Comparison of ENCODE assay signal across 8 mouse cellular contexts in genomic region chr5:74194841-74195613, GRCm38 (mm10). TPM values are rescaled to one million over a fixed set of nuclear protein-coding genes. Genes with fewer than 3 reads are reported as not detected.
DNase-seq lines count a peak whose midpoint lies in the region; ATAC-seq lines count a peak whose summit lies in the region.

Gene Rasl11b, plus strand, starts transcription at chr5:74195286.

- ATAC-seq in frontal cortex, adult (ENCODE audit: low TSS enrichment): peak; percentile 75
- ATAC-seq in hematopoietic stem cell, adult 5-6 weeks (replicated peaks in 1 of 2; ENCODE audit: insufficient read depth in 1 of 2, low FRiP score in 2 of 2, low TSS enrichment in 1 of 2, low read depth in 1 of 2, poor library complexity in 2 of 2, severe bottlenecking in 2 of 2): peak; percentile 86 to 91
- ATAC-seq in lung, embryonic 15.5 days (ENCODE audit: borderline replicate concordance, extremely low read depth, low FRiP score, low TSS enrichment): peak; percentile 92

- H3K4me2 ChIP-seq in lung, embryonic 15.5 days: peak within 1 kb of the TSS; percentile 97

- no peaks in the 10 kb centered on the region for H3K27me3 ChIP-seq in lung, embryonic 15.5 days

- peaks cover 64% of the 10 kb centered on the region for H3K4me1 ChIP-seq in lung, embryonic 15.5 days

- peak within 1 kb of the TSS; percentile 100 for H3K9ac ChIP-seq in lung, embryonic 15.5 days

- peak; percentile 95 for DNase-seq in Muller cell, postnatal 12 days (ENCODE audit: inconsistent ontology term)
- peak; percentile 93 for DNase-seq in cerebellum, adult 8-10 months
- DNase-seq in layer of hippocampus, adult 9-10 months (ENCODE audit: low spot score): peak; percentile 78
- DNase-seq in ovary, postnatal 14 days (ENCODE audit: low spot score): peak; percentile 92
- DNase-seq in thymus, postnatal 14 days: peak; percentile 98

- WGBS in lung, embryonic 15.5 days: under 1% methylated on average over 82 of the region's 82 CpGs

- peaks cover 23% of the 10 kb centered on the region; the same call in 1 of the 2 replicates for H3K36me3 ChIP-seq in lung, embryonic 15.5 days

- H3K27ac ChIP-seq in lung, embryonic 15.5 days: peak within 1 kb of the TSS; percentile 92

- peak within 1 kb of the TSS; percentile 97 for H3K4me3 ChIP-seq in lung, embryonic 15.5 days

- no peaks in the 10 kb centered on the region for H3K9me3 ChIP-seq in lung, embryonic 15.5 days

RNA-seq across cellular contexts. Expression of gene Rasl11b, which starts in this region (rescaled TPM):
- total RNA-seq in hematopoietic stem cell, adult 5-6 weeks (2017): 0.40 and 1.0 TPM in 2 replicates
- 150 and 154 TPM in 2 replicates for polyA plus RNA-seq in lung, embryonic 15.5 days (2015; fragmentation: Nextera tagmentation; extraction: Ambion mirVana)

Comparison
In these comparisons a context has a peak if more than half of its experiments do, and no peak if none do; other contexts are left out.
1. Peak in every context shown above with its lines: DNase-seq, ATAC-seq, H3K4me3 ChIP-seq and H3K27ac ChIP-seq.